Mouse (Mus musculus) megakaryocyte, embryonic 14.5 days (primary cell): Measurements from ENCODE around the gene Plekha8. TPM values are rescaled to one million over a fixed set of nuclear protein-coding genes. Genes with fewer than 3 reads are reported as not detected.

Experiments used
- H3K27me3 ChIP-seq: replicated peaks from 2 replicates; pipeline ENCODE3; 2012; ENCODE audit warnings: inconsistent platforms
- H3K36me3 ChIP-seq: replicated peaks from 2 replicates; pipeline ENCODE3; 2012; ENCODE audit warnings: low read length, inconsistent platforms, mixed read lengths
- H3K4me1 ChIP-seq: 2 replicates; pipeline ENCODE4 v1.6.1; 2012; ENCODE audit warnings: inconsistent platforms
- H3K4me3 ChIP-seq: replicated peaks from 2 replicates; pipeline ENCODE3; 2012; ENCODE audit warnings: moderate library complexity, mild to moderate bottlenecking, inconsistent platforms
- H3K9me3 ChIP-seq: 2 replicates; pipeline ENCODE4 v1.6.1; 2012; ENCODE audit warnings: inconsistent platforms
- FLI1 ChIP-seq: IDR thresholded peaks from 2 replicates; pipeline ENCODE4 v1.6.1; 2012; ENCODE audit warnings: low read length, inconsistent platforms, mixed read lengths
- GATA1 ChIP-seq: IDR thresholded peaks from 3 replicates; pipeline ENCODE4 v1.6.1; 2012; ENCODE audit warnings: mixed read lengths, low read length, inconsistent platforms, borderline replicate concordance
- polyA plus RNA-seq: library from polyadenylated mRNA; stranded (reverse); fragments of >175 nt; gene quantifications from 2 replicates; pipeline ENCODE4 v1.2.3, GENCODE M21; 2012; ENCODE audit warnings: low replicate concordance; ENCODE audit not compliant: insufficient read depth

The Plekha8 gene
- polyA plus RNA-seq, 1 experiment = 0.35 TPM

- TF ChIP-seq GATA1 (no peak), FLI1 (no peak)
- H3K4me1 ChIP-seq = peaks cover 5% of the 10 kb centered on the region; the same call in 1 of the 2 replicates
- H3K27me3 ChIP-seq = peaks cover 28% of the 10 kb centered on the region
- no peak overlapping the region for H3K4me3 ChIP-seq
- no peaks in the 10 kb centered on the region for H3K9me3 ChIP-seq
- no peaks in the 10 kb centered on the region for H3K36me3 ChIP-seq
These were observed 8.7 kb upstream of the Plekha8 start for GRCm38 (mm10) chr6:54586175-54586574.

DNA sequence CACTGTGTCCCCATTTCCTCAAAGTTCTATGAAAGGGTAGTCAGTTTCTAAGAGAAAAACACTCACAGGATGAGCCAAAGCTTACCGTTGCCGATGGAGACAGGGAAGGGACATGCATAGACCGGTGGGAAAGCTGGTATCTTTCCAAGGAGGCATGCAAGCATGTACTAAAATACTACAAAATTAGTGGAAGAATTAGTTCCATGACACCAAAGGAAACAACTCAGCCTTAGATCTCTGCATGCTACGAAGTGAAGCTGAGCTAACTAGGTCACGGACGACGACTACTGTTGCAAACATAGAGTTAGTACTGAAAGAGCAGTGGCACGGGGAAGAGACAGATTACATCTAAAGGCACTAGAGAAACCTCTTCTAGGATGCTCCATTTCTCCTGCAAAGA, 8.0 kb upstream of the Plekha8 start:
- TF ChIP-seq FLI1 = no peak
- peaks cover 34% of the 10 kb centered on the region for H3K27me3 ChIP-seq
- H3K36me3 ChIP-seq = no peaks in the 10 kb centered on the region
- H3K4me3 ChIP-seq = no peak overlapping the region
- H3K9me3 ChIP-seq = no peaks in the 10 kb centered on the region
- H3K4me1 ChIP-seq = peaks cover 5% of the 10 kb centered on the region; the same call in 1 of the 2 replicates

DNA sequence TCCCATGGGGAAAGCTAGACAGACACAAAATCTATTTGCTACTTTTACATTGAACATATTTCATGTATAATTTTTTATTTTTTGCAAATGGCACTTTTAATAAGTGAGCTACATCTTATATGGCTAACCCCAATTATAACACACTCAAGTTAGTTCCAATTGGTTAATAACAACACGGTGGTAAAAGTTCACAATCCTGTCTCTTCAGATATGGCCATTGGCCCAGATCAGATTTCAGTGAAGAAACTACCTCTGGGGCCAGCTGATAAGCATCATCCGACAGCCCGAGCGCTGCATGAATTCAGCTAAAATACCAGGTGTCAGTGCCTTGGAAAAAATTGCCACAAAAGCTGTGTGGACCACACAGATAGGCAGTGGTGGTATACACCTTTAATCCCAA, 7.2 kb upstream of the Plekha8 start:
- H3K4me1 ChIP-seq = peaks cover 7% of the 10 kb centered on the region
- H3K27me3 ChIP-seq = peaks cover 35% of the 10 kb centered on the region
- no peaks in the 10 kb centered on the region for H3K36me3 ChIP-seq
- no peak overlapping the region for H3K4me3 ChIP-seq
- TF ChIP-seq FLI1 (no peak), GATA1 (no peak)
- no peaks in the 10 kb centered on the region for H3K9me3 ChIP-seq

- Histone ChIP-seq H3K4me3 (no peak overlapping the region), H3K27me3 (peaks cover 31% of the 10 kb centered on the region), H3K4me1 (peaks cover 12% of the 10 kb centered on the region), H3K36me3 (no peaks in the 10 kb centered on the region), H3K9me3 (no peaks in the 10 kb centered on the region)
- TF ChIP-seq GATA1 = no peak
- no peak for TF ChIP-seq FLI1
These were observed 6.7 kb upstream of the Plekha8 start for GRCm38 (mm10) chr6:54588212-54588611.

DNA sequence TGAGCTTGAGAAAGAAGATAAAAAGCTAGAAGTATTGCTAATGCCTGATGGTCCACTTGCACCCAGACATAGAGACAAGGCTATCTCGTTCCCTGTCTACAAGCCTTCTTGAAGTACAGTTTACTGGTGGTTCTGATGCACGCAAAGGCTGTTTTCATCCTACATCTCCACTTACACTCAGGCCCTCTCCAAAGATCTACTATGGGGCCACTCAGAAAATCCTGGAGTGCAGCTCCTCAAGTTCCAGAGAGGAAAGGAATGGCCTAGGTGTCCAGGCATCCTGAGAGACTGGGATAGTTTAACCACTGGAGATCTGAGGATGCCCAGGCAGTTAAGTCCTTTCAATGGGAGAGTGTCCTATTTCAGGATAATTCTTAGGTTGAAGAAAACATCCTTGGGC, 4.2 kb upstream of the Plekha8 start:
- Histone ChIP-seq H3K9me3 (no peaks in the 10 kb centered on the region), H3K36me3 (no peaks in the 10 kb centered on the region), H3K4me3 (no peak overlapping the region), H3K27me3 (peaks cover 40% of the 10 kb centered on the region), H3K4me1 (peaks cover 25% of the 10 kb centered on the region)
- no peak for TF ChIP-seq FLI1
- TF ChIP-seq GATA1 = no peak

DNA sequence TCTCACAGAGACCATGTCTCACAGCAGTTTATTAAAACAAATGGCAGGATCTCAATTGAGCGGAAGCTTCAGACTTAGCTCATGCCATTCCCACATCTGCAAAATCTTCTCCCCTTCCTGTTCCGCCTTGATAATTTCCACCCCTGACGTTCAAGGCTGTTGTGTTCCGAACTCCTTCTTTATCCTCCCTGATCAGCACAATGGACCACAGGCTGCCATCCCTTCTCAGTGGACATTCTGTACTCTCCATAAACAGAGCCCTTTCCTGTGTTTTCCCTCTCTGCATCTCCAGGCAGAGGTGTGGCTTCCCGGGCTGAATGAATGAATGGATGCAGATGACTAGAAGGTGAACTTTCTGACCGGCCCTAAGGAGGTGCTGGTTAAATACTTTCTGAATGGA, 3.1 kb upstream of the Plekha8 start:
- no peak overlapping the region for H3K4me3 ChIP-seq
- H3K4me1 ChIP-seq = peaks cover 29% of the 10 kb centered on the region
- no peaks in the 10 kb centered on the region for H3K36me3 ChIP-seq
- TF ChIP-seq GATA1 (no peak), FLI1 (no peak)
- no peaks in the 10 kb centered on the region for H3K9me3 ChIP-seq
- H3K27me3 ChIP-seq = peaks cover 49% of the 10 kb centered on the region

DNA sequence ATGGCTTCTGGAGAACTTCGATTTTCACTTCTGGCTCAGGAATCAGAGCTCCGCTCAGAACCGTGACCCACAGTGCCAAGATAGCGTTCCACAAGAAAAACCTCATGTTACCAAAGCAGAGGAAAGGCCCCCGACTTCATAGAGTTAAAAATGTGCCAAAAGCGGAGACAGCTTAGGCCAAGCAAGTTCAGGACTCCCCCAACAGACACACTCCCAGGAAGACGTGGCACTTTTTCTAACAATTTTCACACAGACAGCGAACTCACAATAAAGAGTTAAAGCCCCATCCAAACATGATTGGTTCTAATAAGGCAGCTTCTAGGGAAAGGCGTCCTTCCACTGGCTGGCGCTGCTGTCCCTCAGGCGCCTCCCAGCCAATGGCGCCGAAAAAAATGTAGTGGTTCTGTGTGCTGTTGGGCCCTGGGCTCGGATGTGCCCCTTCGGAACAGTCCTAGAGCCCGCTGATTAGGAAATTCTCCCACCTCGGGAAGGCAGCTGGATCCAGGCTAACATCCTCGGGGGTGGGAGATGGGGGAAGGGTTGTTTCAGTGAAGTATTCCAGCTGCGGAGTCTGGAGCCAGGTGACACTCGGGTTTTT, 1.9 kb upstream of the Plekha8 start:
- no peaks in the 10 kb centered on the region for H3K9me3 ChIP-seq
- TF ChIP-seq GATA1 (no peak), FLI1 (no peak)
- peaks cover 51% of the 10 kb centered on the region for H3K27me3 ChIP-seq
- no peaks in the 10 kb centered on the region for H3K36me3 ChIP-seq
- H3K4me3 ChIP-seq = peak overlapping the region; percentile 91
- peaks cover 29% of the 10 kb centered on the region for H3K4me1 ChIP-seq

- peaks cover 27% of the 10 kb centered on the region for H3K4me1 ChIP-seq
- H3K36me3 ChIP-seq = no peaks in the 10 kb centered on the region
- no peaks in the 10 kb centered on the region for H3K9me3 ChIP-seq
- TF ChIP-seq FLI1 = no peak
- TF ChIP-seq GATA1 = no peak
- peaks cover 49% of the 10 kb centered on the region for H3K27me3 ChIP-seq
- H3K4me3 ChIP-seq = no peak overlapping the region
These were observed 994 bp upstream of the Plekha8 start for GRCm38 (mm10) chr6:54593766-54594468.

DNA sequence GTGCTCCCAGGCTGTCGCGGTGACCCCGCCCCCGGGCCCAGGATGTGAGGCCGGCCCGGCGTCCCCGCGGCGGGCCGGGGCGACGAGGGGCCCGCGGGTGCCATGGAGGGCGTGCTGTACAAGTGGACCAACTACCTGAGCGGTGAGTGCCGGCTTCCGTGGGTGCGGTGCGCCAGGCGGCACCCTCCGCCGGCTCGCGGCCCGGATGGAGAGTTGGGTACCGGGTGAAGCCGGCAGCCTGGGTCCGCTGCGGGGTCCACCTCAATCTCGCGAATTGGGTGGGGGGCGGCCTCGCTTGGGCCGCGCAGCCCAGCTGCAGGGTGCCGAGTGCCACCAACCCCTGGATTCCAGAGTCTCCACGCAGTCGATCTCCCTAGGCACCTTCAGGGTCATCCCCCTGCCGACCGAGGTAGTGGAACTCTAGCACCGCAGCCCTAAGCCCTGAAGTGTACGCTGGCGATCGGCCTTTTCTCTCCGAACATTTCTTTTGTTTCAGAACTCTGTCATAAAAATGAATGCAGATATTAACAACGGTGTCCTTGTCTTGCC, 493 bp downstream of the Plekha8 start:
- peaks cover 44% of the 10 kb centered on the region for H3K27me3 ChIP-seq

DNA sequence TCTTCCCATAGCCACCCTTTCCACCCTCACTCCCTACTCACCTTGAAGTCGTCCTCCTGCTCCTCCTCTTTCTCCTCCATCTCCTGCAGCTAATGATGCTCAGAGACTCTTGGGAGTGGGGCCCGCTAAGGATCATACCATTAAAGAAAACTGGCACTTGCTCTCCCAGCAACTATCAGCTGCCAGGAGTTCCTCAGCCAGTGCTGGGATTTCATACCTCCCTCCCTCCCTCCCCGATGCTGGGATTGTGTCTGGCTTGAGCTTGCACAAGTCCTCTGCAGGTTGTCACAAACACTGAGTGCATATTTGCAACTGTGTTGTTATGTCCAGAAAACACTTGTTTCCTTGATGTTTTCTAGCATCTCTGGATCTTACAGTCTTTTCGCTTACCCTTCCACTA, 2.3 kb downstream of the Plekha8 start, which contains the start of gene Fkbp14:
Gene Fkbp14, minus strand, starts transcription at position 101 of the 400 bp plus-strand sequence.
- peaks cover 43% of the 10 kb centered on the region for H3K4me1 ChIP-seq
- H3K36me3 ChIP-seq = no peaks in the 10 kb centered on the region
- H3K27me3 ChIP-seq = peaks cover 31% of the 10 kb centered on the region
- H3K9me3 ChIP-seq = no peaks in the 10 kb centered on the region
- TF ChIP-seq FLI1 (no peak), GATA1 (no peak)
- no peak within 1 kb of the TSS for H3K4me3 ChIP-seq

More for the DNA sequence above, 493 bp downstream of the Plekha8 start:
- Histone ChIP-seq H3K4me3 (peak overlapping the region; percentile 94), H3K4me1 (peaks cover 28% of the 10 kb centered on the region), H3K9me3 (no peaks in the 10 kb centered on the region), H3K36me3 (no peaks in the 10 kb centered on the region)
- TF ChIP-seq FLI1 (no peak), GATA1 (no peak)
